Mouse (Mus musculus): ENCODE data around the gene Trex2. TPM values are rescaled to one million over a fixed set of nuclear protein-coding genes. Genes with fewer than 3 reads are reported as not detected.

Trex2 gene
- not detected for polyA plus RNA-seq (2017; shearing (Covaris generic))

DNA sequence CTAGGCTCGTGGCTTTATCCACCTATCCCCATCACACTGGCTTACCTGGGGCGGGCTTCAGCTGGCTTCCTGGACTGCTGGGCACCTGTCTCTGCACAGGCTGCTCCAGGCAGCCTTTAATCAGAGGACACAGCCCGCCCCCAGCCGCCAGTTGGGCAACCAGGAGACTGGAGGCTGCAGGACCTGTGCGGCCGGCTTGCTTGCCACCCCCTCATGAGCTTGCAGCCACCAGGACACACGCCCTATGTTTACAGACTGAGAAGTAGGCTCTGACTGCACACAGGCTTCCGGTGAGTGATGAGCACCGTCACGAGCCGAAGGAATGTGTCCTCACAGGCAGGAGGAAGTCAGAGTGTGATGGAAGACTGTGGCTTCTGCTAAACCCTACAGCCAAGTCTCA, at the start of gene Trex2:
Trex2 (minus strand) TSS at position 93 of the 400 bp plus-strand sequence.

DNA sequence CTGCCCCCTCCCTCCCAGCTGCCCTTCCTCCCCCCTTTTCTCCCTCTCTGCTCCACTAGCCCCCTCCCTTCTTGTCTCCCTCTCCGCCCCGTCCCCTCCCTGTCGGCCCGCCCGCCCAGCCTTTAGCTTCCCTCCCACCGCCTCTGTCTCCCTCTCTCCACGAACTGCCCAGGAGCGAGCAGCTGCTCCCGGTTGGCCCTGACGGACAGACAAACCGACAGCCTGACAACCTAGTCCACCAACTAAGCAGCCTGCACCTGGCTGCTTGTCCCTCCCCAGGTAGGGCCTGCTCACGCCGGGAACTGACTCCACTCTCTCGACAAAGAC, 48.3 kb upstream of the Trex2 start, which contains the start of gene Bgn:
Bgn (plus strand) TSS at position 119 of the 327 bp plus-strand sequence.

DNA sequence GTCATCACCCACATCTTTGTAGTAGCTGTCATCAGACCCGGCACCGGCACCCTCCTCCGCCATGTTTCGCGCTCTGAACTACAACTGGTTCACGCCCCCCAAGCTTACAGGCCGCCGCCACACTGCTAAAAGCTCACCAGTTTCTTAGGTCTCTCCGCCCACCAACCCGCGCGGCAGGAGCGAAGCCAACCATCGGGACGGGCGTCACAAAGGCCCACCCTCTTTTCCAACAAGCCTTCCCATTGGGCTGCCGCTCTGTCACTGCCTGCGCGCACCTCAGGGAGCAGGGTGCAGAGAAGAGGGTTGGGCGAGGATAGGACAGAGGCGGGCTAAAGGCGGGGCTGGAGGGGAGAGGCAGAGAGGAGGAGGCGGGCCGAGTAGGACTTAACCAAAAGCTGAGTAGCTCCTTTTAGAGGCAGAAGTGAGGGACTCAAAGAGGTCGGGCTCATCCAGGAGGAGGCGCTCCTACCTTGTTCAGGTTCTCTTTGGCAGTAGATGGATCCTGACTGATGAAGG, 23.8 kb upstream of the Trex2 start, which contains the start of gene Haus7:
Haus7 (minus strand) TSS at position 168 of the 516 bp plus-strand sequence.

DNA sequence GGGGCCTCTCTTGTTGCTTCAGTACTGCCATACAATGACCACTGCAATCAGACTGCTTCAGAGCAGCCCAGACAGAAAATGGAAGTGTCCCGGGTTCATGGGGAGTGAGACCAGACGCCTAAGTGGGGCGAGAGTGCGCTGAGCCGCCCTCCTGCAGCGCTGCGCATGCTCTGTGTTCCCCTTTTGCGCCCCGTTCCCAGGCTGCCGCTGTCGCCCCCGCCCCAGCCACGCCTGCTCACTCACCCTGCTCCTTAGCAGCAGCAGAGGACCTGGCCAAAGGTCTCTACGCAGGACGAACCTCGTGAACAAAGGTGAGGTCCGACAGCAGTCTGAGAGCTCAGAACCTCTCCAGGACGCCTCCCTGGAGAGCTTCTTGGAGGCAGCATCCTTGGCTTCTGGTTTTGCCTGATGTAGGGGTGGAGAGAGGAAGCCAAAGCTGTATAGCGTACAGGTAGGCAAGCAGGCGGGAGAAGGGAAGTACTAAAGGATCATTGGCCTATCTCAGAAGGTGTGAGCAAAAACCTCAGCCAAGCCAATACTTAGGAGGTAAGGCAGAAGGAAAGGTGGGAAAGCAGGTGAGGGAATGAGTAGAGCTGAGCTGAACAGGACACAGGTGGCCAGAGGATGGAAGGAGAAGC, 24.1 kb downstream of the Trex2 start, which contains the start of gene Zfp92:
Zfp92 (plus strand) TSS at position 217 of the 638 bp plus-strand sequence.

DNA sequence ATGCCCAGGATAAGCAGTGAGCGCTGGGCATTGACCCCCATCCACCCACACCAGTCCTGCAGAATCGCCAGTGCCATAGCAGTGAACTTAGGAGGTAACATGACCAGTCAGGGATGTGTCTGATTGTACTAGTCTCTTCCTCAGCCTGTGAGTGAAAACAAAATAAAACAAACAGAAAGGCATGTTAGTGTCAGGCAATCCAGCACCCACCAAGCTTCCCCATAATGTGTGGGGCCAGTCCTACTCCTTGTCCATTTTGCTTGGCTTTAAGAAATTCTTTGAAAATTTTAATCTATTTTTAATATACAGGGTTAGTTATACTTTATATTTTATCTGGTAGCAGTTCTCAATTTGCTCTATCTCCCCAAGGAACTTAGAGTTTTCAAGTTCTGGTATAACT, 36.5 kb downstream of the Trex2 start, which contains the start of gene Gm18336:
Gm18336 (minus strand) TSS at position 101 of the 400 bp plus-strand sequence.

Other genes with a start within 250 kb of the Trex2 start
- gene Xlr3b, start 243.1 kb downstream of the Trex2 start, polyA plus RNA-seq (2017; shearing (Covaris generic)), result 29.1 TPM
- 116 TPM for gene Xlr4b, start 221.0 kb downstream of the Trex2 start, polyA plus RNA-seq (2017; shearing (Covaris generic))
- gene F8a, start 207.1 kb downstream of the Trex2 start, polyA plus RNA-seq (2017; shearing (Covaris generic)), result 21.3 TPM
- gene Xlr4c, start 192.2 kb downstream of the Trex2 start, polyA plus RNA-seq (2017; shearing (Covaris generic)), result 66.4 TPM
- gene Xlr3c, start 170.0 kb downstream of the Trex2 start, polyA plus RNA-seq (2017; shearing (Covaris generic)), result not detected
- gene Xlr5a, start 142.4 kb downstream of the Trex2 start, polyA plus RNA-seq (2017; shearing (Covaris generic)), result not detected
- not detected for gene Xlr5c, start 142.4 kb downstream of the Trex2 start, polyA plus RNA-seq (2017; shearing (Covaris generic))
- gene Gm45015, start 98.5 kb downstream of the Trex2 start, polyA plus RNA-seq (2017; shearing (Covaris generic)), result not detected
- 10.5 TPM for gene Zfp275, start 92.7 kb downstream of the Trex2 start, polyA plus RNA-seq (2017; shearing (Covaris generic))
- gene Gm18336, start 36.6 kb downstream of the Trex2 start, polyA plus RNA-seq (2017; shearing (Covaris generic)), result not detected
- gene Zfp92, start 24.2 kb downstream of the Trex2 start, polyA plus RNA-seq (2017; shearing (Covaris generic)), result not detected
- 31.1 TPM for gene Haus7, start 23.7 kb upstream of the Trex2 start, polyA plus RNA-seq (2017; shearing (Covaris generic))
- not detected for gene Bgn, start 48.3 kb upstream of the Trex2 start, polyA plus RNA-seq (2017; shearing (Covaris generic))
- not detected for gene Atp2b3, start 67.7 kb upstream of the Trex2 start, polyA plus RNA-seq (2017; shearing (Covaris generic))
- not detected for gene Dusp9, start 204.1 kb upstream of the Trex2 start, polyA plus RNA-seq (2017; shearing (Covaris generic))
- gene Pnck, start 224.8 kb upstream of the Trex2 start, polyA plus RNA-seq (2017; shearing (Covaris generic)), result 1.1 TPM
- gene Slc6a8, start 237.8 kb upstream of the Trex2 start, polyA plus RNA-seq (2017; shearing (Covaris generic)), result not detected